Mouse (Mus musculus): ENCODE data around the gene Slc25a38. TPM values are rescaled to one million over a fixed set of nuclear protein-coding genes. Genes with fewer than 3 reads are reported as not detected.

The Slc25a38 gene
- 22.2 and 23.2 TPM in 2 replicates for polyA plus RNA-seq (2012; rRNA removed)

DNA sequence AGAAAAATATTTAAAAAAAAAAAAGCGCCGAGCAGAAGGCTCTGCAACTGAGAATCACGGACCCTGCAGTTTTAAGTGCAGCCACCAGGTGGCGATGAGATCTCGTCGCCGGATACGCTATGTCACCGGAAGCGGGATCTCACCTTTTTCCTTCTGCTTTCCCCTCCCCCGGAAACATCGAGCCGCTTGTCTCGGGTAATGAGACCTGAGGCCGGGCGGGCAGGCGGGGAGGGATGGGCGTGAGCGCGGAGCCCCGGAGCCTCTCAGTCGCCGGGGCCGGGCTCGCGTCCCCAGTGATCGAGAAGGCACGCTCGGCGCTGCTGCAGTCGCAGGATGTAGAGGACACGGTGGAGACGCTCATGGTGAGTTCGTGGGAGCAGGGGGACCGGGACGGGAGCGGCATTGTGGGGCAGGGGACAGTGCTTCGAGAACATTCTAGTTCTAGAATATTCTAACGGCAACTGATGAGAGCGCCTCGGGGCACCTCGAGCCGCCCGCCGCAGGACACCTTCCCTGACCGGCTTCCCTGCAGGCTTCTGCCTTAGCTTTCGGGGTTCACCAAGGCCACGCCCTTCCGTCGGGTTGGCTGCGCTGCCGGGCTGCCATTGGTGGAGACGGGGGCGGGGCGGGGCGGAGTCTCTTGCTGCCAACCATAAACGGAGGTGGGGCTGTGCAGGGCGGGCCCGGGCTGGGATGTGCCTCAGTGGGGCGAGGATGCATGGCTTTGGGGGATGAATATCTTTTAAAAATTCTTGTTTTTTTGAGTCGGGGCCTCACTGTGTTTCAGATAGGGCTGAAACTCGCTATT, at the start of gene Slc25a38:
TSS of gene Slc25a38 (plus strand) at position 164 of the 808 bp plus-strand sequence.
- peak; percentile 93 to 96 for DNase-seq (ENCODE audit: extremely low spot score in 1 of 2, low spot score in 1 of 2)

DNA sequence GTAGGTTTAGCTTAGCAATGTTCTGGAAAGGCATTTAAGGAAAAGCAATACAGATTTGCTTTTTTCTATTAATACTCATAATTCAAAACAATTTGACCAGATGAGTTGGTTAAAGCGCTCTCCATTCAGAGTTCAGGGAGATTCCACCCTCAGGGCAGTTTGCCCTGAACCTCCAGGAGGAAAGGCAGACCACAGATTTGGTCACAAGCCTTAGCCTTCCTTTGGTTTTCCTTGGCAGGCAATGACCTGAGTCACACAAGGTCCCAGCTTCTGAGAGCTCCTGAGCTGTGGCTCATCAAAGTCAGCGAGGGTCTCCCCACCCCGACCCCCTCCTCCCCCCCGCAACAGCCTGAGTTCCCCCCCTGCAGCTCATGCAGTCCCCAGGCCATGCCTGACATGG, 45.9 kb upstream of the Slc25a38 start:
- DNase-seq (ENCODE audit: extremely low spot score in 1 of 2, low spot score in 1 of 2) = no peak

DNA sequence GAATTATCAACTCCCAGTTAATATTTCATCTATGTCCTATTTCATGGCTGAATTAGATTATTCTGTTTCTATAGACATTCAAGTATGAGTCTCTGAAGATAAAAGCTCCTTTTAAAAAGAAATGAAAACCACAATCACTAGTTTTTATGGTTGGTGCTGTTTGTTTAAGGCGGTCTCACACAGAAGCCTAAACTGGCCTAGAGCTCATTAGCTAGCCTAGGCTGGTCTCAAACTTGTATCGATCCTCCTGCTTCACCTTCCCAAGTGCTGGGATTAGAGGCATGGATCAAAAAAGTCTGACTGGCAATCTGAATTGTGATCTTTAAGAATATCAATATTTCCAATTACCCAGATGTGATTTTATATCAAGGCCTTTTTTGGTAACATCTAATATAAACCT, 42.6 kb upstream of the Slc25a38 start:
- no peak for DNase-seq (ENCODE audit: extremely low spot score in 1 of 2, low spot score in 1 of 2)

DNA sequence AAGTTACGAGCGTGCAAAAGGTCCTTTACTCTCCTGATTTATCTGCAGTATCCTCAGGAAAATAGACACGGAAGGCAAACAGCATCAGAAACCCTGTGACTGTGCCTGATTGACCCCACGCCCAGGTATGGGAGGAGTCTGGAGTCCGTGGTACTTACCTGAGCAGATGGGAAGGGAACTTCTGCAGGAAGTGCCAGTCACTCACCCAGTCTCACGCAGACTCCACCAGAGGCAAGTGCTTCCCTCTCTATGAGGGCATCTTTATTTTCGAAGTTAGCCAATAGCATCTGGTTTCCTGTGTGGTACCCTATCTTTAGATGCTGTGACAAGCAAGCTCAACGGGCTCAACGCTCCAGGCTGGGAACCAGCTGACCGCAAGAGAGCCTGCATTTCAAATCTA, 42.1 kb upstream of the Slc25a38 start:
- no peak for DNase-seq (ENCODE audit: extremely low spot score in 1 of 2, low spot score in 1 of 2)

DNA sequence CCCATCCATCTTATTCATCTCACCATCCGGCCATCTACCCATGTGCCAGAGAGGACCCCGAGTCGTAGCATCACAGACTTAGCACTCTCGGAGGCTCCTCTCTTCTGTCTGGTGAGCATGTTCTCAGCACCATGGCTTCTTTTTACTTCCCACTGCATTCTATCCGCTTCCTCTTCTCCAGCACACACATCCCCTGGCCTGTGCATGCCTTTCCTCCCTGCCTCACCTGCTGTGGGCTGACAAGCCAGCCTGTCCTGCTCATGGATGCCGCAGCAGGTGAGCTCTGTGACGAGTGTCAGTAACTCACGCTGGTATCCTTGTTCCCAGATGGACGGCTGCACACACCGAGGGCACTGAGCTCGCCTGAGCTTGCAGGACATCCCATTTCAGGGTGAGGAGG, 40.4 kb upstream of the Slc25a38 start, which contains the start of gene Cx3cr1:
TSS of gene Cx3cr1 (minus strand) at position 101 of the 400 bp plus-strand sequence.
- DNase-seq (ENCODE audit: extremely low spot score in 1 of 2, low spot score in 1 of 2) = no peak

DNA sequence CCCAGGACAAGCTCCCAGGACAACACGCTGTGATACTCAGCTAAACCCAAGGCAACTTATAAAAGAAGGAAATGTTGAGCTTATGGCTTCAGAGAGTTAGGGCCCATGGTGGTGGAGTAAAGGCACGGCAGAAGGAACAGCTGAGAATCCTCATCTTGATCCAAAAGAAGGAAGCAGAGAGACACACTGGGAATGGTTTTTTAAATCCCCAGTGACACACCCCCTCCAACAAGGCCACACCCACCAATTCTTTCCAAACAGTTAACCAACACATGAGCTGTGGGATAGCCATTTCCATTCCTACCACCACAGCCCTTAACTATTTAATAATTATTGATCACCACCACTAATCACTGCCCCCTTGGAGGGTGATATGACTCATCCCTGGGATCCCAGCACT, 38.9 kb upstream of the Slc25a38 start:
- no peak for DNase-seq (ENCODE audit: extremely low spot score in 1 of 2, low spot score in 1 of 2)

DNA sequence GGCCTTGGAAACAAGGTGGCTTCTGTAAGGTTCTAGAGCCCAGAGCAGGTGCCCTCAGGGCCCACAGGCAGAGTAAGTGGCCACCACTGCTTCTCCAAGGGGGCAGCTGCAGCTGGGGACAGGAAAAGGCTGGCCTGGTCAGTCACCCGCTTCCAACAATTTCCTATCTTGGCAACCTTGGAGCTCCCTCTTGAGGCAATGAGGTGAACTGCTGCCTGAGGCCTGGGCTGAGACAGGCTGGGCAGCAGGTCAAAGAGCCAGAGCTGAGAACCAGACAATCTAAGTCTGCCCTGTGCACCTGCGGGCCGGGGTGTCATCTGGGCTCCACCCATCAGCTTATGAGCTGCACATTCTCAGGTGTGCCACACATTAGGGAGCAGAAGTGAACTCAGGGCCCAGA, 37.0 kb upstream of the Slc25a38 start:
- peak; percentile 37 to 89 for DNase-seq (ENCODE audit: extremely low spot score in 1 of 2, low spot score in 1 of 2)

DNA sequence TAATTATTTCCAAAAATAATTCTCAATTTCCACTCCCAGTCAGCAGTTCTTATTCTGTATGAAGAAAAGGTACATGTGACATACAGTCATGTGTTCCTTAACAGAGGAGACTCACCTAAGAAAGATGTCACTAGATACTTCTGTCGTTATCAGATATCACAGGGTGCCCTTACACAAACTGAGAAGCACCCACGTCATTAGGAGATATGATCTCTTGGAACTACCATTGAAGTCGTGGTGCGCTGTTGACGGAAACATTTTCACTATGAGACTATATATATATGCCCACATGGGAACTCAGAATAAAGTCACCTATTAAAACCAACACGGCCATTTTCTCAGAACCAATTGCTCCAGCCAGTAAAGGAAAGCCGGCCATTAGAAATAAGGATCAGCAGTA, 35.7 kb upstream of the Slc25a38 start:
- DNase-seq (ENCODE audit: extremely low spot score in 1 of 2, low spot score in 1 of 2) = no peak

DNA sequence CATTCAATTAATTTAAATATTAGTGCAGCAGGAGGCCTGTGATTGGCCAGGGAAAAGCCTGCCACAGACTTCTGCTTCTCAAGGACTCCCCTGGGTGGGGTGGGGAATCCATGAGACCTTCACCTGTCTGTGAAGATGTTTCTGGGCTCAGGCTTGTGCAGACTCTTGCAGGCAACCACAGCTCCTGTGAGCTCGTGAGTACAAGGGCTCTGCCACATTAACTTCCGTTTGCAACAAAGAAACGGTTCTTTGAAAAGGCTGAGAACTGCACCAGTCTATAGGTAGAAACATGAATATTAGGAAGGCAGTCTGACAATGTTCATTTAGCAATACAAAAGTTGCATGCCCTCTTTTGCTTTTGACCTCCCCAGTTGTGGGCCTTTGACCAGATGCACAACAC, 31.9 kb upstream of the Slc25a38 start:
- DNase-seq (ENCODE audit: extremely low spot score in 1 of 2, low spot score in 1 of 2) = no peak

DNA sequence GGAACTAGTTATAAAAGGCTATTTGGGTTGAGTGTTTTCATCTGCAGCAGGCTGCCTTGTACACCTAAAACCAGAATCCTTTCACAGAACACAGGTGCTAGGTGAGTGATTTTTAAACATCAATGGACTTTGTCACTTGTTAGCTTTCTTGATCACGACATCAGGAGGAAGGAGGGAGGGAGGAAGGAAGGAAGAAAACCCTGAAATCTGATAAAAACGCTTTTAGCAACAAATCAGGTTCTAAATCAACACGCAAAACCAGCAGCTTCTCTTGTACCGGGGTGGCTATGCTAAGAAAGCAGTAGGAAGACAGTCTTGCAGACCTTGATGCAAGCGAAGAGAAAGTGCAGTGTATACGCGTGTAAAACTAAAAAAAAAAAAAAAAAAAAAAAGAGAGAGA, 30.3 kb upstream of the Slc25a38 start:
- no peak for DNase-seq (ENCODE audit: extremely low spot score in 1 of 2, low spot score in 1 of 2)

DNA sequence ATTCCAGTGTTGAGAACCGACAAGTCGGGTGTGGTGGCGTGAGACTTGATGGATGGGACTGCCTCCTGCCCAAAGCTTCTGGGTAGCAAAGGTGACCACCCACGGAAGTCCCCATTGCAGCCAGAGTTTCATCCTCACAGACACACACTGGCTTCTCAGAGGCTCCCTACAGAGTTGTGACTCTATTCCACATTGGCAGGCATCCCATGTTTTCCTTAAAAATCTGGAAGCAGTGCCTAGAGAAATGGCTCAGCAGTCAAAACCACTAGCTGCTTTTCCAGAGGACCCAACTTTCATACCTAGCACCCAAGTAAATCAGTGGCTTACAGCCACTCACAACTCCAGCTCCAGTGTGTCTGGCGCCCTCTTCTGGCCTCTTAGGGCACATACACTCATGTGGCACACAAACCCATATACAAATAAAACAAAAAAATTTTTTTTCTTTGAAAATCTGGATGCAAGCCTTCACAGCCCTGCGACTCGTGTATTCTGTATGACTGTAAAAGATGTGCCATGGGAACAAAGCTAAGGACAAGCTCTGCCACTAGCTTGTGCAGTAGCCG, 29.5 kb upstream of the Slc25a38 start:
- DNase-seq (ENCODE audit: extremely low spot score in 1 of 2, low spot score in 1 of 2) = peak; percentile 14 to 72

DNA sequence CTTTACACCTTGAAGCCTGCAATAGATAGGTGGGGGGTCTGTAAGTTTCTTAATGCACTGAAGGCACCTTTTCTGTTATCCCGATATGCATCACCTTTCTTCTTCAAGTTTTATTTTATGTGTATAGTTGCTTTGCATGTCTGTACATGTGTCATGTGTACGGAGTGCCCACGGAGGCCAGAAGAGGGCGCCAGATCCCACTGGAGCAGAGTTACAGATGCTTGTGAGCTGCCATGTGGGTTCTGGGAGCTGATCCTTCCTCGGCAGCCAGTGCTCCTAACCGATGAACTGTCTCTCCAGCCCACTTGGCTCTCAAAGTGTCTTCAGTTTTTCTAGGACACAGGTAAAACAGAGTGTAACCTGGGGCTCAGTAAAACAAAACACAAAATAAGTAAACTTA, 28.9 kb upstream of the Slc25a38 start:
- DNase-seq (ENCODE audit: extremely low spot score in 1 of 2, low spot score in 1 of 2) = no peak

DNA sequence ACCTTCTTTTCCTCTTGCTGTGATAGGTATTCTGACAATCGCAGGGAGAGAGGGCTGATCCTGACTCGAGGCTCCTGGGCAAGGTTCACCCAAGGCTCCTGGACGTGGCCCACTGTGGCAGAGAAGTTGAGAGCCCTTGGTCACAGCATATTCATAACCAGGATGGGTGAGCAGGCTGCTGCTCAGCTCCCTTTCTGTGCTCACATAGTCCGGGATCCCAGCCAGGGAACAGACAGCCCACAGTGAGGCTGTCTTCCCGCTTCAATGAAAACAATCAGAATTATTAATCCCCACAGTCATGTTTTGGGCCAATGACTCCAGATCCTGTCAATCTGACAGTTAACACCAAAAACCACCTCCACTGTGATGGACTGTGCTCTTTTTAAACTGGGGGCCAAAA, 28.2 kb upstream of the Slc25a38 start:
- peak in 1 of 2 experiments; percentile 32 for DNase-seq (ENCODE audit: extremely low spot score in 1 of 2, low spot score in 1 of 2)

DNA sequence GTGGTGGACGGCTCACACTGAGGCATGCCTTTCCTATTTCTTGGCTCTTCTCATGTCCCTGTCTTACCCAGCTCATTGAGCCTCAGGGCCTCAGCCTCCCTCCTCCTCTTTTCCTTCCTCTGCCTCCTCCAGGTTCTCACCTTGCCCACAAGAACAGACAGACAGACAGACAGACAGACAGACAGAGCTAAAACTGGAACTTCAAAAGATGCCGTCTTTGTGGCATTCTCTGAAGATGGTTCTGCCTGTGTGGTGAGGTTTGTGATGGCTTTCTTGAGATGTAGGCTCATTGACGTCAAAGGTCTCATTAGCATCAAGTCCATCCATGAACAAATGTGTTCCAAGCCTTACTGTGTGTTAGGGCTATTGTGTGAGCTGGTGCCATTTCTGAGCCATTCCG, 27.5 kb upstream of the Slc25a38 start:
- DNase-seq (ENCODE audit: extremely low spot score in 1 of 2, low spot score in 1 of 2) = no peak

DNA sequence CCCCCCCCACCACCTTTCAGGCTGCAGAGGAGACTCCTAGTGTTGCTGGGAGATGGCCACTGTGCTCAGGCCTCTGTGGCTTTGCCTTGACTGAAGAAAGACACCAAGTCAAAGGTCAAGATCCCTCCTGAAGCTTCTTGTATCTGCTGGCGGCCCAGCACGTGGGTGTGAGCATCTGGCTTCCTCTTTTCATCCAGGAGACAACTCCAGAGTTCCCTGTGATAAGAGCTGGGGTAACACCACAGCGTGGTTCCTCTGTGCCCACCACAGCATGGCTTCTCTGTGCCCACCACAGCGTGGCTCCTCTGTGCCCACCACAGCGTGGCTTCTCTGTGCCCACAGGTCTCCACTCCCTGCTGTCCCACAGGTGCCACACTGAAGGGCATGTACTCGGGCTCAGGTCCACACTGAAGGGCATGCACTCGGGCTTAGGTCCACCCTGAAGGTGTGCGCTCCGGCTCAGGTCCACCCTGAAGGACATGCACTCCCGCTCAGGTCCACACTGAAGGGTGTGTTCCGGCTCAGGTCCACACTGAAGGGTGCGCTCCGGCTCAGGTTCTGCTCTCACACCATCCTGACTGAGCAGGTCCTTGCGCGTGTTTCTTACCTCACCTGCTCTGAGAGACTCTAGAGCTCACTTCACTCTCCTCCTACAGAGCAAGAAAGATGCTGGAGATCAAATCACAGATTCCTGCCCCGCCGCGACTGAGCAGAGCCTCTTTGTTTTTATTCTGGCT, 26.8 kb upstream of the Slc25a38 start:
- no peak for DNase-seq (ENCODE audit: extremely low spot score in 1 of 2, low spot score in 1 of 2)

DNA sequence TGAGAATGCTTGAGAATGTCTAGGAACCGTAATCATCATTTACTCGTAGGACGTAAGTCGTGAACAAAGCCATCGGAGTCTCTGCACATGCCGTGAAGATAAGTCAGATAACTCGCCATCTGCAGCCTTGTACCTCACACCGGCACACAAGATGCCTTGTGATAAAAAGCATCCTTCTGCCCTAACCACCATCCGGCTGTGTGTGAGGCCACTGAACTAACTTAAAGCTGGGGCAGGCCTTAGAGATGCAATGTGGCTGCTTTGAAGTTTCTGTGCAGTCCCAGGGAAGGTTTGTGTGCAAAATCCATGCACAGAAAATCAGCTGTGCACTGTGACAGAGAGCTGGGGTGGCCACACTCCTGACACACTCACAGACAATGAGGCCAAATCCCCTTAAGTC, 25.8 kb upstream of the Slc25a38 start:
- DNase-seq (ENCODE audit: extremely low spot score in 1 of 2, low spot score in 1 of 2) = no peak

DNA sequence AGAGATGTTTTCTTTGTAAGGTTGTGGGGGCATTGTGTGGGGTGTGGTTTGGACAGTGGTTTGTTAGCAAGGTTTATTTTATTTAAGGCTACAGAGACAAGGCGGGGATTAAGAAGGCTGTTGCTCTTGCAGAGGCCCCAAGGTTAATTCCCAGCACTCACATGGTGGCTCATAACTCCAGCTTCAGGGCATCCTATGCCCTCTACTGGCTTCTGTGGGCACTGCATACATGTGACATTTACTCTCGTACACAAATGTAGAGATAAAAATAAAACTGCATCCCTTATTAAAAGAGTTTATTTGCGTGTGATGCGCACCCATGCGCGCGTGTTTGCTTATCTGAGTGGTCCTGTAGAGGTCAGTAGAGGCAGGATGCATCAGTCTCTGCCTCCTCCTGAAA, 21.0 kb upstream of the Slc25a38 start:
- DNase-seq (ENCODE audit: extremely low spot score in 1 of 2, low spot score in 1 of 2) = no peak

DNA sequence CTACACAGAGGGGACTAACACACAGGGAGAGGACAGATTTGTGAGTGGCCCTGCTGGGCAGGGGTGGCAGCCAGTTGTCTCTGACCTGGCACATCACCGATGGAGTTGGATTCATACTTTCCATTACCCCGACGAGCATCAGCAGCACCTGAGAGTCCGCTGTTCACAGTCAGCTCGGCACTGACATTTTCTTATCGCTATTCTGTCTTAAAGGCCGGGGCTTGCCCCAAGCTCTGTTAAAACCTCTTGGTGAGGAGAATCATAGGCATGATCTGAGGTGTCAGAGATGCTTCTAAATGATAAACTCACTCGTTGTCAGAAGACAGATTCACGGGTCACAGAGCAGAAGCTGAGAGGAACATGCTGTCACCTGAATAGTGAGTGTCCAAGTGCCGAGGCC, 19.1 kb upstream of the Slc25a38 start:
- no peak for DNase-seq (ENCODE audit: extremely low spot score in 1 of 2, low spot score in 1 of 2)

DNA sequence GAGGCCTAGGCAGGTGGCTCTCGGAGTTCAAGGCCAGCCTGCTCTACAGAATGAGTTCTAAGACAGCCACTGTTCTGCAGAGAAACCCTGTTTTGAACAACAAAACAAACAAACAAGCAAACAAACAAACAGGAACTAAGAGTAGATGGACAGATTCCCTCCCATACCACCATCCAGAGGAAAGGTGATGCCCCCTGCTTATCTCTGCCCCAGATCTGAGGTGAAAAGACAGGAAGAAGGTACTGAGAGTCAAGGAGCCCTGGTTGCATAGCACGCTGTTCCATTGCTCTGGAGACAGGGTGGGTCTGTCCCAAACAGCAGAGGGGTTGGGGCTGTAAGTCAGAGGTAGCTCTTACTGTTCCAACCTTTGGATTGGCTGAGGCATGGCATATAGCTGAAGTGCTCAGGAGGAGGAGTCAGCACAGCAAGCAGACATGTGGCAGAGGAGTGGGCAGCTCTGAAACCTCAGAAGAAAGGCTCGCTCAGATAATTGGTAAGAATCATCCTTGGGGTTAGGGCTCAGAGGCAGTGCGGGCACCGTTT, 18.4 kb upstream of the Slc25a38 start, which contains the start of gene Ccr8:
TSS of gene Ccr8 (plus strand) at position 419 of the 543 bp plus-strand sequence.
- DNase-seq (ENCODE audit: extremely low spot score in 1 of 2, low spot score in 1 of 2) = no peak

DNA sequence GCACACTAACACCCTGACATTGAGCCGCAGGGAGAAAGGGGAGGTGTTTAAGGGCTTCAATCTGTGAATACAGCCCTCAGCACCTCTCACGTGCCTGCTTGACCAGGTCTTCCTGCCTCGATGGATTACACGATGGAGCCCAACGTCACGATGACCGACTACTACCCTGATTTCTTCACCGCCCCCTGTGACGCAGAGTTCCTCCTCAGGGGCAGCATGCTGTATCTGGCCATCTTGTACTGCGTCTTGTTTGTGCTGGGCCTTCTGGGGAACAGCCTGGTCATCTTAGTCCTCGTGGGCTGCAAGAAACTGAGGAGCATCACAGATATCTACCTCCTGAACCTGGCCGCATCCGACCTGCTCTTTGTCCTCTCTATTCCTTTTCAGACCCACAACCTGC, 16.5 kb upstream of the Slc25a38 start:
- no peak for DNase-seq (ENCODE audit: extremely low spot score in 1 of 2, low spot score in 1 of 2)

DNA sequence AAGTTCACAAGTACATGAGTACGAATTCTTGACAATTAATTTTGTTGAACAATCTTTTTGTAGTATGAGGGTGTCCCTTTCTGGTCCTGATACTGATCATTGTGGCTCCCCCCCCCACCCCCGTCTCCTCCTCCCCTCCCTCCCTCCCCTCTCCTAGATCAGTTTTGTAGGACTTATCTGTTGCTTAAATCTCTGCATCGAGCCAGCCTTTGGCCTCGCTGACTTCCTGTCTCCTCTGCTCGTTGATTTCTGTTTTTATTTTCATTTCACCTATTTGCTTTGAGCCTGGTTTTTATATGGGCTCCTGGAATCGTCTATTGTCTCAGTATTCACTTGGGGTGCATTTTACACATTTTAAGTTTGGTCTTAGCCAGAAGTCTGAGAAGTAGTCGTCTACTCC, 14.3 kb upstream of the Slc25a38 start:
- no peak for DNase-seq (ENCODE audit: extremely low spot score in 1 of 2, low spot score in 1 of 2)

Measured in frontal cortex, adult 2 months (tissue).